Mouse (Mus musculus) stomach, embryonic 16.5 days (tissue): ENCODE data around the gene Rin3. TPM values are rescaled to one million over a fixed set of nuclear protein-coding genes. Genes with fewer than 3 reads are reported as not detected.

Source experiments
- ATAC-seq: fragments of 200-750 bp; cut with Nextera tagmentation; 2 replicates; pipeline ENCODE4 v1.8.0; 2017; ENCODE audit warnings: moderate number of reproducible peaks, moderate TSS enrichment; ENCODE audit not compliant: insufficient read depth, low FRiP score
- H3K27ac ChIP-seq: fragments of 300-500 bp; sonication (generic); 2 replicates; pipeline ENCODE4 v1.5.1; 2014; ENCODE audit warnings: low read length
- H3K27me3 ChIP-seq: fragments of 300-500 bp; sonication (generic); 2 replicates; pipeline ENCODE4 v1.6.1; 2014; ENCODE audit warnings: low read length, control low read depth, mixed read lengths; ENCODE audit not compliant: control insufficient read depth, insufficient read depth
- H3K36me3 ChIP-seq: fragments of 300-500 bp; sonication (generic); 2 replicates; pipeline ENCODE4 v1.6.1; 2014; ENCODE audit warnings: low read length; ENCODE audit not compliant: control insufficient read depth, insufficient read depth
- H3K4me1 ChIP-seq: fragments of 300-500 bp; sonication (generic); 2 replicates; pipeline ENCODE4 v1.6.1; 2014; ENCODE audit warnings: low read length, control low read depth, mixed read lengths; ENCODE audit not compliant: control insufficient read depth, insufficient read depth
- H3K4me2 ChIP-seq: fragments of 300-500 bp; sonication (generic); 2 replicates; pipeline ENCODE4 v1.6.1; 2014; ENCODE audit warnings: low read depth, low read length, mixed read lengths
- H3K4me3 ChIP-seq: fragments of 300-500 bp; sonication (generic); replicated peaks from 2 replicates; pipeline ENCODE4 v1.5.1; 2014; ENCODE audit warnings: mild to moderate bottlenecking, low read length
- H3K9ac ChIP-seq: fragments of 300-500 bp; sonication (generic); 2 replicates; pipeline ENCODE4 v1.6.1; 2014; ENCODE audit warnings: low read length
- H3K9me3 ChIP-seq: fragments of 300-500 bp; sonication (generic); replicated peaks from 2 replicates; pipeline ENCODE4 v1.6.1; 2016; ENCODE audit warnings: low read length, control low read depth; ENCODE audit not compliant: control insufficient read depth
- WGBS: fragments of 180-500 bp; shearing (Covaris S2); extraction: QIAGEN DNeasy Blood & Tissue Kit; methylation state at CpG from one replicate; pipeline ENCODE4 v1.1.7; 2014; 5-methylcytosine and 5-hydroxymethylcytosine counted together
- polyA plus RNA-seq: library from polyadenylated mRNA; unstranded; fragments of >200 nt; fragmentation: Nextera tagmentation; extraction: Ambion mirVana; gene quantifications from 2 replicates; pipeline ENCODE4 v1.2.1, GENCODE M21; 2015

Rin3 gene
- polyA plus RNA-seq, 1 experiment from 2014 or later = 9.3 TPM

- no peaks in the 10 kb centered on the region for H3K36me3 ChIP-seq
- no peaks in the 10 kb centered on the region for H3K4me1 ChIP-seq
- no peak overlapping the region for H3K27ac ChIP-seq
- no peak overlapping the region for H3K4me3 ChIP-seq
- ATAC-seq = no peak
- no peak overlapping the region for H3K4me2 ChIP-seq
- no peaks in the 10 kb centered on the region for H3K27me3 ChIP-seq
- 74% methylated on average over 12 of the region's 12 CpGs for WGBS
- H3K9me3 ChIP-seq = no peaks in the 10 kb centered on the region
- no peak overlapping the region for H3K9ac ChIP-seq
Measured at GRCm38 (mm10) chr12:102432238-102432637, 149.4 kb downstream of the Rin3 start.

GRCm38 (mm10) chr12:102434107-102434506, 151.3 kb downstream of the Rin3 start:
- Histone ChIP-seq H3K9me3 (no peaks in the 10 kb centered on the region), H3K27ac (no peak overlapping the region), H3K4me1 (peaks cover 5% of the 10 kb centered on the region; the same call in 1 of the 2 replicates), H3K36me3 (no peaks in the 10 kb centered on the region), H3K4me2 (no peak overlapping the region), H3K4me3 (no peak overlapping the region), H3K27me3 (no peaks in the 10 kb centered on the region), H3K9ac (no peak overlapping the region)
- 85% methylated on average over 4 of the region's 4 CpGs for WGBS
- ATAC-seq = no peak

- ATAC-seq = no peak
- Histone ChIP-seq H3K9ac (no peak overlapping the region), H3K27me3 (no peaks in the 10 kb centered on the region), H3K4me3 (no peak overlapping the region), H3K4me1 (peaks cover 5% of the 10 kb centered on the region; the same call in 1 of the 2 replicates), H3K36me3 (no peaks in the 10 kb centered on the region), H3K4me2 (peak overlapping the region; percentile 7; the same call in 1 of the 2 replicates), H3K9me3 (no peaks in the 10 kb centered on the region), H3K27ac (peak overlapping the region; percentile 1; the same call in 1 of the 2 replicates)
- 65% methylated on average over 10 of the region's 10 CpGs for WGBS
Measured at GRCm38 (mm10) chr12:102436939-102437526, 154.2 kb downstream of the Rin3 start.

GRCm38 (mm10) chr12:102437952-102438351, 155.1 kb downstream of the Rin3 start:
- Histone ChIP-seq H3K9ac (no peak overlapping the region), H3K4me3 (peak overlapping the region; percentile 80), H3K4me1 (peaks cover 5% of the 10 kb centered on the region; the same call in 1 of the 2 replicates), H3K27ac (no peak overlapping the region), H3K27me3 (no peaks in the 10 kb centered on the region), H3K36me3 (no peaks in the 10 kb centered on the region), H3K9me3 (no peaks in the 10 kb centered on the region), H3K4me2 (peak overlapping the region; percentile 82; the same call in 1 of the 2 replicates)
- 64% methylated on average over 5 of the region's 5 CpGs for WGBS
- no peak for ATAC-seq

GRCm38 (mm10) chr12:102438983-102439631, 156.3 kb downstream of the Rin3 start:
- 2% methylated on average over 20 of the region's 20 CpGs for WGBS
- H3K9me3 ChIP-seq = no peaks in the 10 kb centered on the region
- H3K9ac ChIP-seq = peak overlapping the region; percentile 84
- H3K4me3 ChIP-seq = peak overlapping the region; percentile 80
- no peaks in the 10 kb centered on the region for H3K27me3 ChIP-seq
- H3K4me1 ChIP-seq = peaks cover 5% of the 10 kb centered on the region; the same call in 1 of the 2 replicates
- peak overlapping the region; percentile 27; the same call in 1 of the 2 replicates for H3K27ac ChIP-seq
- peak; percentile 2; the same call in 1 of the 2 replicates for ATAC-seq
- no peaks in the 10 kb centered on the region for H3K36me3 ChIP-seq
- H3K4me2 ChIP-seq = peak overlapping the region; percentile 82

- peak within 1 kb of the TSS; percentile 27; the same call in 1 of the 2 replicates for H3K27ac ChIP-seq
- peaks cover 5% of the 10 kb centered on the region; the same call in 1 of the 2 replicates for H3K4me1 ChIP-seq
- WGBS = under 1% methylated on average over 28 of the region's 28 CpGs
- peak within 1 kb of the TSS; percentile 84 for H3K9ac ChIP-seq
- ATAC-seq = peak; percentile 100
- H3K36me3 ChIP-seq = no peaks in the 10 kb centered on the region
- no peaks in the 10 kb centered on the region for H3K27me3 ChIP-seq
- H3K4me2 ChIP-seq = peak within 1 kb of the TSS; percentile 82
- no peaks in the 10 kb centered on the region for H3K9me3 ChIP-seq
- peak within 1 kb of the TSS; percentile 80 for H3K4me3 ChIP-seq
Measured at GRCm38 (mm10) chr12:102439632-102440023, 156.8 kb downstream of the Rin3 start, which contains the start of gene Lgmn. Gene Lgmn (minus strand): TSS chr12:102439813.

Other genes with a start within 250 kb of the Rin3 start
- 0.18 and 0.79 TPM in 2 replicates for gene Slc24a4, start 154.3 kb upstream of the Rin3 start, polyA plus RNA-seq
- 86.5 and 90.3 TPM in 2 replicates for gene Lgmn, start 156.8 kb downstream of the Rin3 start, polyA plus RNA-seq
- gene Golga5, start 186.1 kb downstream of the Rin3 start, polyA plus RNA-seq = 35.9 and 37.5 TPM in 2 replicates